In the genomic region with DNA sequence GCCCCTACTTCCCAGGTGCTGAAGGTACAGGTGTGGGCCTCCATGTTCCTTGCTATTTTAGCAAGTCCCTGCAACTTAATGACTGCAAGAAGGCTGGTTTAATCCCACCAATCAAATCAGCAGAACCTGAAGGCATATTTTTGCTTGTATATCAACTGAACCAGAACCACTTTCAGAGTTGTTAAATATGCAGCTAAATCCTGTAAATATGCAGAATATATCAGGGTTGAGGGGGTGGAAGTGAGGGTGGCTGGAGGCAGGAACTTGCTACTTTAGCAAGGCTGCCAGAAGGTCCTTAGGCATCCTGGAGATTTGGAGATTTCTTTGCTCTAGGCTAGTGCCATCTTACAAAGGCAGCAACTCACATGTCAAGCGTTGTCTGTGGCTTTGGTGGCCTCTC, we compare ENCODE assay signal across 12 mouse cellular contexts. TPM values are rescaled to one million over a fixed set of nuclear protein-coding genes. Genes with fewer than 3 reads are reported as not detected.
A peak's percentile ranks its signal among the peaks of the same experiment; 100 is the strongest.
DNase-seq lines count a peak whose midpoint lies in the region; ATAC-seq and TF ChIP-seq lines count a peak whose summit lies in the region.
"Had no signal": no experiment of that assay in that cellular context is flagged by ENCODE, and none has a peak within 500 bp of the region (broad histone marks: within the 10 kb centered on the region; RNA-seq: fewer than 3 reads in every experiment).

No protein-coding gene starts in this region.

- peaks cover 10% of the 10 kb centered on the region; the same call in 1 of the 2 replicates for H3K4me1 ChIP-seq in forebrain, embryonic 14.5 days (ENCODE audit: control insufficient read depth, insufficient read depth, low read length)
- H3K4me1 ChIP-seq in forebrain, embryonic 10.5 days, result peaks cover 34% of the 10 kb centered on the region
- H3K4me1 ChIP-seq in hindbrain, embryonic 14.5 days (replicated peaks; ENCODE audit: control insufficient read depth, insufficient read depth, low read length), result peaks cover 34% of the 10 kb centered on the region
- H3K4me1 ChIP-seq in midbrain, embryonic 16.5 days (ENCODE audit: control insufficient read depth, insufficient read depth, low read length), result peaks cover 22% of the 10 kb centered on the region

- peaks cover 30% of the 10 kb centered on the region for H3K36me3 ChIP-seq in forebrain, embryonic 14.5 days (ENCODE audit: control insufficient read depth, insufficient read depth, low read length)
- H3K36me3 ChIP-seq in forebrain, embryonic 10.5 days (replicated peaks), result peaks cover 54% of the 10 kb centered on the region
- H3K36me3 ChIP-seq in hindbrain, embryonic 14.5 days (replicated peaks; ENCODE audit: control insufficient read depth, insufficient read depth), result peaks cover 38% of the 10 kb centered on the region
- peaks cover 10% of the 10 kb centered on the region for H3K36me3 ChIP-seq in midbrain, embryonic 16.5 days (ENCODE audit: control insufficient read depth, insufficient read depth, low read length)

- no peak for DNase-seq in forebrain, embryonic 14.5 days (ENCODE audit: low spot score)
- DNase-seq in forebrain, embryonic 10.5 days (ENCODE audit: extremely low spot score, low spot score), result no peak
- DNase-seq in left cerebral cortex, adult 2 months (ENCODE audit: extremely low spot score in 1 of 2, low spot score in 2 of 2), result no peak
- no peak for DNase-seq in left cerebral cortex, adult 8-10 months (ENCODE audit: low spot score in 2 of 2)
- DNase-seq in hindbrain, embryonic 14.5 days (ENCODE audit: low spot score), result no peak
- no peak for DNase-seq in Muller cell, postnatal 12 days (ENCODE audit: inconsistent ontology term)
- DNase-seq: adrenal gland, postnatal 25 days; cerebellum, adult 9-11 months; heart, postnatal 4 days had no signal

- H3K4me3 ChIP-seq in forebrain, embryonic 14.5 days (ENCODE audit: low read depth, low read length), result no peak overlapping the region
- H3K4me3 ChIP-seq in forebrain, embryonic 10.5 days, result no peak overlapping the region; the same call in 1 of the 2 replicates
- no peak overlapping the region for H3K4me3 ChIP-seq in left cerebral cortex, adult 2 months
- no peak overlapping the region for H3K4me3 ChIP-seq in hindbrain, embryonic 14.5 days (replicated peaks; ENCODE audit: low read length)
- no peak overlapping the region for H3K4me3 ChIP-seq in midbrain, embryonic 16.5 days (ENCODE audit: low read depth, low read length)

- ATAC-seq in forebrain, embryonic 14.5 days, result no peak
- no peak for ATAC-seq in hindbrain, embryonic 14.5 days (ENCODE audit: low FRiP score)
- no peak for ATAC-seq in midbrain, embryonic 16.5 days
- no peak for ATAC-seq in cerebellum, adult (ENCODE audit: insufficient number of reproducible peaks, low FRiP score, low TSS enrichment)

- no peak for TF ChIP-seq CTCF in left cerebral cortex, adult 2 months (IDR thresholded peaks at IDR 0.05)

- peak overlapping the region; percentile 26; the same call in 1 of the 2 replicates for H3K9ac ChIP-seq in forebrain, embryonic 14.5 days (ENCODE audit: low read length)
- H3K9ac ChIP-seq in hindbrain, embryonic 14.5 days, result peak overlapping the region; percentile 98
- H3K9ac ChIP-seq in midbrain, embryonic 16.5 days (ENCODE audit: low read depth, low read length), result peak overlapping the region; percentile 35; the same call in 1 of the 2 replicates

- H3K27ac ChIP-seq in forebrain, embryonic 14.5 days (ENCODE audit: low read depth, low read length), result no peak overlapping the region
- H3K27ac ChIP-seq in forebrain, embryonic 10.5 days, result no peak overlapping the region
- peak overlapping the region; percentile 51 for H3K27ac ChIP-seq in left cerebral cortex, adult 2 months
- H3K27ac ChIP-seq in hindbrain, embryonic 14.5 days, result no peak overlapping the region
- no peak overlapping the region for H3K27ac ChIP-seq in midbrain, embryonic 16.5 days (ENCODE audit: low read length)
- H3K27ac ChIP-seq: macrophage had no signal

- H3K4me2 ChIP-seq in forebrain, embryonic 14.5 days (ENCODE audit: low read length), result peak overlapping the region; percentile 81; the same call in 1 of the 2 replicates
- H3K4me2 ChIP-seq in hindbrain, embryonic 14.5 days (replicated peaks), result peak overlapping the region; percentile 78
- H3K4me2 ChIP-seq in midbrain, embryonic 16.5 days (ENCODE audit: low read length), result peak overlapping the region; percentile 92; the same call in 1 of the 2 replicates

- H3K9me3 ChIP-seq in forebrain, embryonic 14.5 days (replicated peaks; ENCODE audit: control insufficient read depth, low read length), result no peaks in the 10 kb centered on the region
- H3K9me3 ChIP-seq in forebrain, embryonic 10.5 days, result no peaks in the 10 kb centered on the region
- H3K9me3 ChIP-seq in hindbrain, embryonic 14.5 days (ENCODE audit: control insufficient read depth, low read length), result no peaks in the 10 kb centered on the region
- no peaks in the 10 kb centered on the region for H3K9me3 ChIP-seq in midbrain, embryonic 16.5 days (replicated peaks; ENCODE audit: control insufficient read depth, low read length, poor library complexity, severe bottlenecking)

- intact Hi-C loops in left cerebral cortex, adult 2 months (cut with DNase I), result loop anchor here (2.0 to 5.0 kb wide), 2 partner anchors 52 to 145 kb away; no protein-coding TSS in a partner anchor

- WGBS in forebrain, embryonic 14.5 days, result 78% methylated on average over 1 of the region's 1 CpGs
- WGBS in forebrain, embryonic 10.5 days, result 88% methylated on average over 1 of the region's 1 CpGs
- 57% methylated on average over 1 of the region's 1 CpGs for WGBS in hindbrain, embryonic 14.5 days
- WGBS in midbrain, embryonic 16.5 days, result 76% methylated on average over 1 of the region's 1 CpGs

- no peaks in the 10 kb centered on the region for H3K27me3 ChIP-seq in forebrain, embryonic 14.5 days (replicated peaks; ENCODE audit: control insufficient read depth, insufficient read depth, low read length)
- peaks cover 3% of the 10 kb centered on the region; the same call in 1 of the 2 replicates for H3K27me3 ChIP-seq in forebrain, embryonic 10.5 days (ENCODE audit: poor library complexity, severe bottlenecking)
- no peaks in the 10 kb centered on the region for H3K27me3 ChIP-seq in hindbrain, embryonic 14.5 days (ENCODE audit: control insufficient read depth, insufficient read depth, low read length)
- no peaks in the 10 kb centered on the region for H3K27me3 ChIP-seq in midbrain, embryonic 16.5 days (ENCODE audit: control insufficient read depth, insufficient read depth, low read depth, low read length)

RNA-seq across cellular contexts. Expression of a gene that starts 10.9 kb away (rescaled TPM):
- polyA plus RNA-seq in forebrain, embryonic 14.5 days (2014; fragmentation: Nextera tagmentation; extraction: Ambion mirVana), result 230 and 240 TPM in 2 replicates
- 201 and 203 TPM in 2 replicates for polyA plus RNA-seq in forebrain, embryonic 10.5 days (2016; fragmentation: Nextera tagmentation; extraction: Ambion mirVana)
- total RNA-seq in left cerebral cortex, adult 2 months (2021), result 100 to 1,000 TPM; 217 to 242 TPM
- 100 to 1,000 TPM; 244 to 284 (median 255) TPM for total RNA-seq in left cerebral cortex, adult 8-10 months (2022)
- polyA plus RNA-seq in hindbrain, embryonic 14.5 days (2014; fragmentation: Nextera tagmentation; extraction: Ambion mirVana), result 216 and 227 TPM in 2 replicates
- polyA plus RNA-seq in midbrain, embryonic 16.5 days (2015; fragmentation: Nextera tagmentation; extraction: Ambion mirVana), result 206 and 208 TPM in 2 replicates

RNA-seq across cellular contexts. Expression of a gene that starts 11.0 kb away (rescaled TPM):
- 51.1 and 55.9 TPM in 2 replicates for polyA plus RNA-seq in forebrain, embryonic 14.5 days (2014; fragmentation: Nextera tagmentation; extraction: Ambion mirVana)
- 59.1 and 61.4 TPM in 2 replicates for polyA plus RNA-seq in forebrain, embryonic 10.5 days (2016; fragmentation: Nextera tagmentation; extraction: Ambion mirVana)
- total RNA-seq in left cerebral cortex, adult 2 months (2021), result 10 to 100 TPM; 36.5 to 41.2 TPM
- 10 to 100 TPM; 33.1 to 51.2 (median 40.3) TPM for total RNA-seq in left cerebral cortex, adult 8-10 months (2022)
- polyA plus RNA-seq in hindbrain, embryonic 14.5 days (2014; fragmentation: Nextera tagmentation; extraction: Ambion mirVana), result 44.2 and 45.5 TPM in 2 replicates
- polyA plus RNA-seq in midbrain, embryonic 16.5 days (2015; fragmentation: Nextera tagmentation; extraction: Ambion mirVana), result 61.6 and 62.6 TPM in 2 replicates

RNA-seq across cellular contexts. Expression of a gene that starts 24.7 kb away (rescaled TPM):
- 76.4 and 91.0 TPM in 2 replicates for polyA plus RNA-seq in forebrain, embryonic 14.5 days (2014; fragmentation: Nextera tagmentation; extraction: Ambion mirVana)
- polyA plus RNA-seq in forebrain, embryonic 10.5 days (2016; fragmentation: Nextera tagmentation; extraction: Ambion mirVana), result 156 and 161 TPM in 2 replicates
- 100 to 1,000 TPM; 146 to 149 TPM for total RNA-seq in left cerebral cortex, adult 2 months (2021)
- 100 to 1,000 TPM; 129 to 151 (median 138) TPM for total RNA-seq in left cerebral cortex, adult 8-10 months (2022)
- polyA plus RNA-seq in hindbrain, embryonic 14.5 days (2014; fragmentation: Nextera tagmentation; extraction: Ambion mirVana), result 75.2 and 78.5 TPM in 2 replicates
- 115 and 121 TPM in 2 replicates for polyA plus RNA-seq in midbrain, embryonic 16.5 days (2015; fragmentation: Nextera tagmentation; extraction: Ambion mirVana)

RNA-seq across cellular contexts. Expression of a gene that starts 29.9 kb away (rescaled TPM):
- 18.4 and 18.8 TPM in 2 replicates for polyA plus RNA-seq in forebrain, embryonic 14.5 days (2014; fragmentation: Nextera tagmentation; extraction: Ambion mirVana)
- polyA plus RNA-seq in forebrain, embryonic 10.5 days (2016; fragmentation: Nextera tagmentation; extraction: Ambion mirVana), result 3.1 and 3.4 TPM in 2 replicates
- total RNA-seq in left cerebral cortex, adult 2 months (2021), result 100 to 1,000 TPM; 259 to 287 TPM
- 100 to 1,000 TPM; 243 to 258 (median 253) TPM for total RNA-seq in left cerebral cortex, adult 8-10 months (2022)
- 182 and 189 TPM in 2 replicates for polyA plus RNA-seq in hindbrain, embryonic 14.5 days (2014; fragmentation: Nextera tagmentation; extraction: Ambion mirVana)
- polyA plus RNA-seq in midbrain, embryonic 16.5 days (2015; fragmentation: Nextera tagmentation; extraction: Ambion mirVana), result 42.6 and 55.6 TPM in 2 replicates
- polyA plus RNA-seq: macrophage had no signal

Comparison
In these comparisons a context has a peak if more than half of its experiments do, and no peak if none do; other contexts are left out.
1. H3K9ac ChIP-seq: peak in every context shown above with its lines; median percentile 98 in hindbrain, embryonic 14.5 days; 35 in midbrain, embryonic 16.5 days; 26 in forebrain, embryonic 14.5 days.